Mouse (Mus musculus) lung, postnatal 0 days (tissue): ENCODE data around the gene Abraxas2.

Experiments
- CTCF ChIP-seq: IDR thresholded peaks from 2 replicates; pipeline ENCODE4 v1.5.1; 2016; ENCODE audit warnings: antibody characterized with exemption, mild to moderate bottlenecking
- EP300 ChIP-seq: IDR thresholded peaks from 2 replicates; pipeline ENCODE4 v1.6.1; 2016; ENCODE audit warnings: antibody characterized with exemption, mild to moderate bottlenecking, control low read depth

DNA sequence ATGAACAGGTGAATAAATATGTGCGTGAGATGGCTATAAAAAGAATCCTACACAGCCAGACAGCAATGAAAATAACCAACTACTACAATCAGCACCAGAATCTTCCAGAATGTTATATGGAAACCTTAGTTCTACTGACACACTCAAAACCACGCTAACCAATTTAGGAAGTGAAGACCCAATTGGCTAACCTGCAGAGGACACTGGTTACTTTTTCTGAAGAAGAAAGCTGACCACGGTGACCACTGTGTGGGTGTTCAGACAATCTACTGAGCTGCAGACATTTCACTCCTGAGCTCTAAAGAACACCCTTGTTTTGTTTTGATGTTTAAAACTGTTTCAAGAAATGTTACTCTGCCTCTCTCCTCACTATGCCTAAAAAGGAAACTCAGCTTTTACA is 15.9 kb upstream of the Abraxas2 start:
- no peak for TF ChIP-seq CTCF
- TF ChIP-seq EP300: no peak
